30 mouse cellular contexts compared by ENCODE assay signal in genomic region chr11:110217118-110217517, GRCm38 (mm10). TPM values are rescaled to one million over a fixed set of nuclear protein-coding genes. Genes with fewer than 3 reads are reported as not detected.
DNase-seq lines count a peak whose midpoint lies in the region; ATAC-seq and TF ChIP-seq lines count a peak whose summit lies in the region.
"Had no signal": no experiment of that assay in that cellular context is flagged by ENCODE, and none has a peak within 500 bp of the region (broad histone marks: within the 10 kb centered on the region; RNA-seq: fewer than 3 reads in every experiment).

No protein-coding gene starts in this region.

- no peaks in the 10 kb centered on the region for H3K27me3 ChIP-seq in forebrain, embryonic 14.5 days (replicated peaks; ENCODE audit: control insufficient read depth, insufficient read depth, low read length)
- H3K27me3 ChIP-seq in forebrain, embryonic 12.5 days = no peaks in the 10 kb centered on the region
- no peaks in the 10 kb centered on the region for H3K27me3 ChIP-seq in lung, embryonic 14.5 days (ENCODE audit: insufficient read depth, low read length)
- H3K27me3 ChIP-seq in lung, embryonic 16.5 days (ENCODE audit: control insufficient read depth, insufficient read depth, low read depth, low read length) = no peaks in the 10 kb centered on the region
- H3K27me3 ChIP-seq: CH12.LX; embryonic facial prominence, embryonic 13.5 days; embryonic facial prominence, embryonic 15.5 days; forebrain, embryonic 13.5 days had no signal

- peak; percentile 1 for DNase-seq in forebrain, embryonic 14.5 days (ENCODE audit: low spot score)
- peak; percentile 80 for DNase-seq in lung, embryonic 14.5 days
- DNase-seq in lung, adult 18-20 months = no peak
- no peak for DNase-seq in lung, adult 2 months
- DNase-seq in brain, embryonic 14.5 days (ENCODE audit: low read depth) = peak; percentile 7
- DNase-seq: adrenal gland, adult 2 months; adrenal gland, postnatal 10 days; adrenal gland, postnatal 25 days; B cell, adult 2 months; cerebellum, adult 11 months; cerebellum, adult 18-20 months; cerebellum, adult 8-10 months; cerebellum, adult 9-11 months; cerebellum, postnatal 14 days; cerebellum, postnatal 36 days; embryo, embryonic 11 days had no signal

- no peaks in the 10 kb centered on the region for H3K4me1 ChIP-seq in forebrain, embryonic 14.5 days (ENCODE audit: control insufficient read depth, insufficient read depth, low read length)
- no peaks in the 10 kb centered on the region for H3K4me1 ChIP-seq in forebrain, embryonic 12.5 days
- no peaks in the 10 kb centered on the region for H3K4me1 ChIP-seq in lung, embryonic 14.5 days (ENCODE audit: insufficient read depth)
- H3K4me1 ChIP-seq in lung, embryonic 16.5 days (replicated peaks; ENCODE audit: control insufficient read depth, insufficient read depth, low read length) = no peaks in the 10 kb centered on the region
- no peaks in the 10 kb centered on the region for H3K4me1 ChIP-seq in lung, adult 2 months (ENCODE audit: control insufficient read depth, insufficient read depth, low read length)
- H3K4me1 ChIP-seq: embryonic facial prominence, embryonic 13.5 days; embryonic facial prominence, embryonic 15.5 days; forebrain, embryonic 10.5 days; forebrain, embryonic 13.5 days had no signal

- TF ChIP-seq POLR2A in lung, adult 2 months (IDR thresholded peaks at IDR 0.05; ENCODE audit: borderline replicate concordance, extremely low read depth, low read depth, low read length) = no peak
- TF ChIP-seq POLR2A in brain, embryonic 14.5 days (IDR thresholded peaks at IDR 0.05; ENCODE audit: borderline replicate concordance, extremely low read depth, insufficient read depth, insufficient read length, poor library complexity, severe bottlenecking) = no peak

- H3K36me3 ChIP-seq in forebrain, embryonic 14.5 days (ENCODE audit: control insufficient read depth, insufficient read depth, low read length) = no peaks in the 10 kb centered on the region
- H3K36me3 ChIP-seq in forebrain, embryonic 12.5 days (replicated peaks) = no peaks in the 10 kb centered on the region
- H3K36me3 ChIP-seq in lung, embryonic 14.5 days (ENCODE audit: insufficient read depth) = no peaks in the 10 kb centered on the region
- no peaks in the 10 kb centered on the region for H3K36me3 ChIP-seq in lung, embryonic 16.5 days (ENCODE audit: control insufficient read depth, insufficient read depth, low read length)
- H3K36me3 ChIP-seq: embryonic facial prominence, embryonic 13.5 days; embryonic facial prominence, embryonic 15.5 days; forebrain, embryonic 10.5 days; G1E had no signal

- no peaks in the 10 kb centered on the region for H3K9me3 ChIP-seq in forebrain, embryonic 14.5 days (replicated peaks; ENCODE audit: control insufficient read depth, low read length)
- H3K9me3 ChIP-seq in forebrain, embryonic 12.5 days = no peaks in the 10 kb centered on the region
- no peaks in the 10 kb centered on the region for H3K9me3 ChIP-seq in lung, embryonic 14.5 days (ENCODE audit: low read depth, low read length)
- H3K9me3 ChIP-seq in lung, embryonic 16.5 days (ENCODE audit: control insufficient read depth, low read length) = no peaks in the 10 kb centered on the region
- H3K9me3 ChIP-seq: embryonic facial prominence, embryonic 13.5 days; embryonic facial prominence, embryonic 15.5 days; forebrain, embryonic 10.5 days; forebrain, embryonic 13.5 days had no signal

- H3K9ac ChIP-seq in forebrain, embryonic 14.5 days (ENCODE audit: low read length) = no peak overlapping the region
- H3K9ac ChIP-seq in forebrain, embryonic 12.5 days = no peak overlapping the region
- no peak overlapping the region for H3K9ac ChIP-seq in lung, embryonic 14.5 days
- no peak overlapping the region for H3K9ac ChIP-seq in lung, embryonic 16.5 days (ENCODE audit: low read length)
- H3K9ac ChIP-seq: embryonic facial prominence, embryonic 13.5 days; embryonic facial prominence, embryonic 15.5 days; forebrain, embryonic 13.5 days had no signal

- no peak overlapping the region for H3K4me3 ChIP-seq in forebrain, embryonic 14.5 days (ENCODE audit: low read depth, low read length)
- H3K4me3 ChIP-seq in forebrain, embryonic 12.5 days (replicated peaks) = no peak overlapping the region
- no peak overlapping the region for H3K4me3 ChIP-seq in lung, embryonic 14.5 days (ENCODE audit: low read depth, low read length)
- H3K4me3 ChIP-seq in lung, embryonic 16.5 days (ENCODE audit: low read length) = no peak overlapping the region
- no peak overlapping the region for H3K4me3 ChIP-seq in lung, adult 2 months (replicated peaks; ENCODE audit: extremely low read depth, low read depth, low read length)
- H3K4me3 ChIP-seq: embryonic facial prominence, embryonic 13.5 days; embryonic facial prominence, embryonic 15.5 days; erythroblast, embryonic 14.5 days; forebrain, embryonic 10.5 days; forebrain, embryonic 13.5 days had no signal

- no peak overlapping the region for H3K4me2 ChIP-seq in forebrain, embryonic 14.5 days (ENCODE audit: low read length)
- H3K4me2 ChIP-seq in forebrain, embryonic 12.5 days = no peak overlapping the region
- no peak overlapping the region for H3K4me2 ChIP-seq in lung, embryonic 14.5 days
- H3K4me2 ChIP-seq in lung, embryonic 16.5 days (ENCODE audit: low read depth, low read length) = no peak overlapping the region
- H3K4me2 ChIP-seq: embryonic facial prominence, embryonic 13.5 days; embryonic facial prominence, embryonic 15.5 days; forebrain, embryonic 13.5 days had no signal

- no peak overlapping the region for H3K27ac ChIP-seq in forebrain, embryonic 14.5 days (ENCODE audit: low read depth, low read length)
- no peak overlapping the region for H3K27ac ChIP-seq in forebrain, embryonic 12.5 days
- peak overlapping the region; percentile 56; the same call in 1 of the 2 replicates for H3K27ac ChIP-seq in lung, embryonic 14.5 days (ENCODE audit: low read depth)
- no peak overlapping the region; the same call in 1 of the 2 replicates for H3K27ac ChIP-seq in lung, embryonic 16.5 days (ENCODE audit: low read length)
- H3K27ac ChIP-seq: embryonic facial prominence, embryonic 13.5 days; embryonic facial prominence, embryonic 15.5 days; forebrain, embryonic 10.5 days; forebrain, embryonic 13.5 days had no signal

- no peak for ATAC-seq in forebrain, embryonic 14.5 days
- ATAC-seq in forebrain, embryonic 12.5 days (ENCODE audit: low FRiP score) = no peak
- peak; percentile 74; the same call in 1 of the 2 replicates for ATAC-seq in lung, embryonic 14.5 days (ENCODE audit: insufficient read depth)
- ATAC-seq in lung, embryonic 16.5 days (ENCODE audit: low read depth) = peak; percentile 65
- no peak for ATAC-seq in megakaryocyte progenitor cell, adult 5-6 weeks (replicated peaks; ENCODE audit: poor library complexity)
- ATAC-seq: activated CD4-positive, CD25-positive, alpha-beta regulatory T cell, adult 4 months; CD4-positive, CD25-positive, alpha-beta regulatory T cell, adult 4 months; forebrain, embryonic 13.5 days; forebrain, embryonic 16.5 days; Patski had no signal

- no peak for TF ChIP-seq CTCF in lung, embryonic 14.5 days (IDR thresholded peaks at IDR 0.05; ENCODE audit: low read depth)
- TF ChIP-seq CTCF in lung, adult 2 months (IDR thresholded peaks at IDR 0.05; ENCODE audit: insufficient read depth, low read length) = no peak
- TF ChIP-seq CTCF in brain, embryonic 14.5 days (IDR thresholded peaks at IDR 0.05; ENCODE audit: borderline replicate concordance, extremely low read depth, insufficient read depth, insufficient read length) = no peak

RNA-seq across cellular contexts. Expression of gene Abca6, which starts 34.5 kb away (rescaled TPM):
- polyA plus RNA-seq in forebrain, embryonic 14.5 days (2014; fragmentation: Nextera tagmentation; extraction: Ambion mirVana) = 0.06 and 0.31 TPM in 2 replicates
- polyA plus RNA-seq in forebrain, embryonic 12.5 days (2016; fragmentation: Nextera tagmentation; extraction: Ambion mirVana) = 0.04 and 0.24 TPM in 2 replicates
- 2.1 and 2.2 TPM in 2 replicates for polyA plus RNA-seq in lung, embryonic 14.5 days (2014; fragmentation: Nextera tagmentation; extraction: Ambion mirVana)
- 1.6 and 2.0 TPM in 2 replicates for polyA plus RNA-seq in lung, embryonic 16.5 days (2015; fragmentation: Nextera tagmentation; extraction: Ambion mirVana)
- polyA plus RNA-seq in lung, adult 2 months (2012; rRNA removed) = 0.52 and 1.1 TPM in 2 replicates
- polyA plus RNA-seq in brain, embryonic 14.5 days (2012; rRNA removed) = 0.14 and 0.33 TPM in 2 replicates
- total RNA-seq in megakaryocyte progenitor cell, adult 5-6 weeks (2015) = 1.3 TPM in 1 of 2 replicates, not detected in the other
- total RNA-seq in megakaryocyte progenitor cell, adult 5-6 weeks (2017) = 0.04 and 1.2 TPM in 2 replicates
- total RNA-seq: G1E had no signal
- polyA plus RNA-seq: activated CD4-positive, CD25-positive, alpha-beta regulatory T cell, adult 4 months; CD4-positive, CD25-positive, alpha-beta regulatory T cell, adult 4 months; erythroblast, embryonic 14.5 days; G1E; Patski had no signal

RNA-seq across cellular contexts. Expression of gene Abca9, which starts 49.1 kb away (rescaled TPM):
- 2.8 and 4.6 TPM in 2 replicates for polyA plus RNA-seq in forebrain, embryonic 14.5 days (2014; fragmentation: Nextera tagmentation; extraction: Ambion mirVana)
- 2.8 and 3.2 TPM in 2 replicates for polyA plus RNA-seq in forebrain, embryonic 12.5 days (2016; fragmentation: Nextera tagmentation; extraction: Ambion mirVana)
- polyA plus RNA-seq in lung, embryonic 14.5 days (2014; fragmentation: Nextera tagmentation; extraction: Ambion mirVana) = 6.3 and 6.8 TPM in 2 replicates
- 6.1 and 6.4 TPM in 2 replicates for polyA plus RNA-seq in lung, embryonic 16.5 days (2015; fragmentation: Nextera tagmentation; extraction: Ambion mirVana)
- 1.3 and 2.2 TPM in 2 replicates for polyA plus RNA-seq in lung, adult 2 months (2012; rRNA removed)
- polyA plus RNA-seq in brain, embryonic 14.5 days (2012; rRNA removed) = 2.5 and 4.2 TPM in 2 replicates
- total RNA-seq in megakaryocyte progenitor cell, adult 5-6 weeks (2015) = 3.4 and 3.7 TPM in 2 replicates
- 3.1 and 3.8 TPM in 2 replicates for total RNA-seq in megakaryocyte progenitor cell, adult 5-6 weeks (2017)
- polyA plus RNA-seq: activated CD4-positive, CD25-positive, alpha-beta regulatory T cell, adult 4 months; CD4-positive, CD25-positive, alpha-beta regulatory T cell, adult 4 months; erythroblast, embryonic 14.5 days; G1E had no signal

Comparison
In these comparisons a context has a peak if more than half of its experiments do, and no peak if none do; other contexts are left out.
1. DNase-seq: peak in forebrain, embryonic 14.5 days (single experiment), lung, embryonic 14.5 days (single experiment) and brain, embryonic 14.5 days (single experiment); none in lung, adult 18-20 months (0 of 2) and lung, adult 2 months (single experiment).
2. ATAC-seq: peak in lung, embryonic 14.5 days (single experiment) and lung, embryonic 16.5 days (single experiment); none in forebrain, embryonic 14.5 days (single experiment), forebrain, embryonic 12.5 days (single experiment) and megakaryocyte progenitor cell, adult 5-6 weeks (single experiment).